Mouse (Mus musculus) right cerebral cortex, postnatal 4 days (tissue): ENCODE results near the gene Slc52a3.
A peak's percentile ranks its signal among the peaks of the same experiment; 100 is the strongest.

ENCODE experiments used
- DNase-seq: peaks from one replicate; pipeline ENCODE4 v3.0.0-alpha.2; 2022

Slc52a3 gene

GRCm38 (mm10) chr2:151999669-152000290 lies 3.5 kb downstream of the Slc52a3 start:
- no peak for DNase-seq

GRCm38 (mm10) chr2:152000291-152000679 lies 4.0 kb downstream of the Slc52a3 start:
- no peak for DNase-seq

- DNase-seq, result no peak
These were observed 4.4 kb downstream of the Slc52a3 start for GRCm38 (mm10) chr2:152000735-152001134.

DNA sequence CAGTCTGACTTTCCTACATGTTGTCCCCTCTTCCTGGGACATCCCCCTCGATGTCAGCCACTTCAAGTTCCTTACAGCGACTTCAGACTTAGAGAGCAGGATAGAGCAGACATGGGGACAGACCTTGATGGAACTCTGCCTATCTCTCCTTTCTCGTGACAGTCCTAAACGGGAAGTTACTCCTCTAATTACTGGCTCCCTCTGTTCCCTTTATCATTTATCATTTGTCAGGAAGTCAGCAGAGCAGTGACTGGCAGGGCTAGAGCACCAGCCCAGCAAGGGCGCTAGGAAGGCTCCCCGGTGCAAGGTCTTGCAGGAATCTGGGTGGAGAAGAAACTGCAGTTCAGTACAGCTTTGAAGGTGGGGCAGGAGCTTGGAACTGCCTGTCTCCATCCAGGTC lies 6.2 kb downstream of the Slc52a3 start:
- no peak for DNase-seq

GRCm38 (mm10) chr2:152007783-152008182 lies 11.5 kb downstream of the Slc52a3 start:
- peak; percentile 52 for DNase-seq

DNA sequence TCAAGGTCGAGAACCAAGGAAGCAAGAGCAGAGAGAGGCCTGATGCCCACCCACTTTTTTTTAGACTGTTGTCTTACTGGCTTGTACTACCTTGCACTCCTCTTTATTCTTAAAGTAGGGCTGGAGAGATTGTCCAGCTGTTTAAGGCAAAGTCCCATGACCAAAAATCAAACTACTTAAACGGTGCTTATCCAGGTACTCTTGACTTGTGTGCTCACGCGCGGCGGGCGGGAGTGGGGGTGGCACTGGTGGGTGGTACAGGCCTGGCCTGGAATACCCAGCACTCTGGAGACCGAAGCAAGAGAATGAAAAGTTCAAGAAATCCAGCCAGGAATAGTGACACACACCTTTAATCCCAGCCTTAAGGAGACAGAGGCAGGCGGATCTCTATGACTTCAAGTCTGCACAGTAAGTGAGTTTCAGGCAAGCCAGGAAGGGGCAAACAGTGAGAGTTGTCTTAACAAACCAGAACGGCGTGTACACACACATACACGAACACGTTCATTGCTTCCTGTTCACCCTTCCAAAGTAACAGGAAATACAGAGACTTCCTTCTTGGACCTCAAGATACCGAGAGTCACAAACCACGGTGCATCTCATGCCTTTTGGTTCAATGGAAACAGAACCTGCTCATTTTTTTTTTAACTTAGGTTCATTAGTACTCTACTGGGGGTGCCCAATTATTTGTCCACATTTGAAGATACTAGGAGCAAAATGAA lies 12.9 kb downstream of the Slc52a3 start:
- DNase-seq, result no peak

- DNase-seq, result no peak
These were observed 13.9 kb downstream of the Slc52a3 start for GRCm38 (mm10) chr2:152010251-152010650.

DNA sequence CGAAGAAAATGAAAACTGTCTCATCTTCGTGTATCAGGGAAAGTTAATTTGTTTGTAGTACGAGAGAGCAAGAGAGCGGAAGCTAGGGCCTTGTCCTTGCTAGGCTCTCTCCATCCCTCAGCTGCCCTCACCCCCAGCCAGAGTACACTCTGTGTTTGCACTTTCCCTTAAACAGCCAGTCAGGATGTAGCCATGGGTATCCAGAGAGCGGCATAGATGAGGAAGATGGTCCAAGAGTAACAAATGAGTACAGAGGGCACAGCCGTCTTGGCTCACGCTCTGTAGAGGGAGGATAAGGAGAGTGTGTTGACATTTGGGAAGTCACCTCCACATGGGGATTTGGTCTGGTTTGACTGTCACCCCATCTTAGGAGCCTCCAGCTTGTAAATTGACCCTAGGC lies 14.3 kb downstream of the Slc52a3 start:
- no peak for DNase-seq

DNA sequence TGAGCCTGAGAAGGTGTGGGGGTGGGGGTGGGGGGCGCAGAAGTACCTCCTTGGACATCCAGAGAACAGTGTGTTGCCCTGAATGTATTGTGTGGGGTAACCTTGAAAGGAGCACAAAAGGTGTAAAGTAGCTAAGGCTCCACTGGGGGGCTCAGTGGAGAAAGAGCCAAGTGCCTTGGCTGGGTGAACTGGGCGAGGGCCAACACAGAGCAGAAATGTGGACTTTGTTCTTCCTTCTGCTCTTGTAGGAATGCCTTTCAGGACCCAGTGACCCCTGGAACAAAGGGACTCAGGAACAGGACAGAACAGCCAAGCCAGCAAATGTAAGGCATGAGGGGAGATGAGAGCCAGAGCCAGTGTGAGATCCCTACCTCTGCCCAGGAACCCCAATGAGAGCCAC lies 15.4 kb downstream of the Slc52a3 start:
- DNase-seq, result no peak

GRCm38 (mm10) chr2:152012222-152012621 lies 15.9 kb downstream of the Slc52a3 start:
- DNase-seq, result no peak

DNA sequence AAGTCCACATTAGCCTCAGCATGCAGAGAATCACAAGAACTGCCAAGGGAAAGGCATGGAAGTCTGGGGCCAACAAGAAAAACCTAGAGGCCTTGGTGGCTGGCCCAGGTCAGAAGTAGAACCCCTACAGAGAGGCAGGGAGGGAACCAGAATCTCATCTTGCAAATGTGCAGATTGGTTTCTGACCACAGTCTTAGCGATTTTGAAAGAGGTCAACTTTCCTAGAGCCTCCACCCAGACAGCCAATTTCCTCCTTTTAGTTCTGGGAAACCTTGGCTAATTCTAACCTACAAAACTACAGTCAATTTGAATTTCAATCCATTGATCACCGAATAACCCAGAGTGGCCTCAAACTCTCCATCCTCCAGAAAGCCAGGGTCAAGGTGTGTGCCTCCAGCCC lies 16.4 kb downstream of the Slc52a3 start:
- no peak for DNase-seq

- no peak for DNase-seq
These were observed 19.7 kb downstream of the Slc52a3 start for GRCm38 (mm10) chr2:152015997-152016396.

DNA sequence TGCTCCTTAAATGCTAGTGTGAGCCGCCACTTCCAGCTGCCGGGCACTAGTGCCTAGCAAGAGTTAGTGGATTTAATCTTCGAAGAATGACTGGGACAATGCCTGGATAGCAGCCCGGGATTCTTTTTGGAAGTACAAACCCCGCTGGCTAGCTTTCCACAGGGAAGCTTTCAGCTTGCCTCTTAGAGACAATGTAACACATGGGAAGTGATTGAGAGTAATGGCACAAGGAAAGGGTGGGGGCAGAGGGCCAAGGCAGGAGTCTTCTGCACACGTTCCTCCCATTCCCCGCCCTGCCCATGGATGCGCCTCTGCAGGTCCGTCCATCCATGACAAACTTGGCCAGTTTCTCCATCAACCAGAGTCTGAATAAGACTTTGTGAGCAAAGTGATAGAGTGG lies 20.4 kb downstream of the Slc52a3 start:
- no peak for DNase-seq

DNA sequence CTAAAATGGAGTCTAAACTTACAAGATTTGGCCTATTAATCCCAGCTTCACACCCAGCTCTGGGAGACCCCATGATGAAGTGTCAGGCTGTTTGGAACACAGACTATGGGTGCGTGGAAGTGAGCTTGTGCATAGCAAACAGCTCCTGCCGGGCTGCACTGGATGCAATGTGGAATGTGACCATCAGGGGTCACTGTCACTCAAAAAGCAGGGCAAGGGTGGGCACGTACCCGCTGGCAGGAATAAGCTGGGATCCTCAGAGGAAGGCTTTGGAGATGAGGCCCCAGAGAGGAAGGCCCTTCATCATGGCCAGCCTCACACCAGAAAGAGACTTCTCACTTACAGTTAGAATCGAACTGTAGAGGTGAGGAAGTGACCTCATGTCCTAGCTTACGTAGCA lies 23.9 kb downstream of the Slc52a3 start:
- DNase-seq, result peak; percentile 71

GRCm38 (mm10) chr2:152022022-152022421 lies 25.7 kb downstream of the Slc52a3 start:
- DNase-seq, result no peak

DNA sequence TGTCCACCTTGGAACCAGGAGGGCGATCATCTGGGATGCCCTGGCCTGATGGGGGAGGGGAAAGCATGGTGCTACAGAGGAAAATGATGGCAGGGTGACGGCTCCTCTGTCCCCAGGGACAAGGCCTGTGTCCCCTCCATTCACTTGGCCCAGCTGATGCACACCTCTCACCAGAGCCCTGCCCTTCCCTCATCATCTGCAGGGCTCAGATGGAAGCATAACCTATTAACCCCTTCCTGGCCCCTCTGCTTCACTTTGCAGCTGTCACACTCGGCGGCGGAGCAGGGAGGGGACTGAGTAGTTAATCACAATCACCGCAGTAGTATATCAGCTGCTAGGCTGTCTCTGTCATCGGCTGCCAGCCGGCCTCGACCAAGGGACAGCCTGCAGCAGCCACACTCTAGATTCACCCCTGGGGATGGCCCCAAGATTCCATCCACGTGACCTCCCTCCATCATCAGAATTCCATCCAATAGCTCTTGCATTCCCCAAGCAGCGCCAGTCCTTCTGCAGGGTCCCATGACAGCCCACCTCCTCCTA lies 28.6 kb downstream of the Slc52a3 start:
- DNase-seq, result no peak

DNA sequence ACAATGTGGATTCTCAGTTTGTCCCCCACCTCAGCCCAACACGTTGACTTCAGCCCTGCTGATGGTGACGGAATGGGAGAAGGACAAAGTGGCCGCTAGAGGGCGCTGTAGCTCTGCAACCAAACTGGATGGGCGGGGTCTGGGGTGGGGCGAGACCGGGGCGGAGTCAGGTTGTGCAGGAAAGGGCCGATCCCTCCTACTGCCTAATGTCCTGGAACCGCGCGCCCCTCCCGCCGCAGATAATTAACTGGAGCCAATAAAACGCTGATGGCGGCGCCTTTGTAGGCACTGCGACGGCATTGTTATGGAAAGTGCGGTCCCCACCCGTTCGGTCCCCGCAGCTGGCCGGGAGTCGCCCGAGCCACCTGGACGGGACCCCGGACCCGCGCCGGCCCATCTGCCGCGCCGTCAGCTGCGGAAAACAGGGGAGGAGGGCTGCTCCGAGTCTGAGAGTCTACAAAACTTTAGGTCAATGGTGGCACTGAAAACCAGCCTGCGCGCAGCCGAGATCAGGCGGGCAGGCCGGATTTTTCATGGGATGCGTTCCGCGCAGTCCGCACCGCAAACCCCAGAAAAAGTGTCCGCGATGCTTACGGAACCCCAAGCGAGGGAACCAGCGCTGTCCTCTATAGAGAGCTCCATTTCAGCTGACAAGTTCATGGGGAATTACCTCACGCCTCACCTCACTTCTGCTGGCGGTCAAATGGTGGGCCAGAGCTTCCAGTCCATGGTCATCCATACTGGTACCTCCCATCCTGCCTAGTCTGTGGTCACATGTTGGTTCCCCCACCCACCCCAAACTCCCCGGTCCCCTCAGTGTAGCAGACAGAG lies 33.2 kb downstream of the Slc52a3 start:
- peak; percentile 98 for DNase-seq

DNA sequence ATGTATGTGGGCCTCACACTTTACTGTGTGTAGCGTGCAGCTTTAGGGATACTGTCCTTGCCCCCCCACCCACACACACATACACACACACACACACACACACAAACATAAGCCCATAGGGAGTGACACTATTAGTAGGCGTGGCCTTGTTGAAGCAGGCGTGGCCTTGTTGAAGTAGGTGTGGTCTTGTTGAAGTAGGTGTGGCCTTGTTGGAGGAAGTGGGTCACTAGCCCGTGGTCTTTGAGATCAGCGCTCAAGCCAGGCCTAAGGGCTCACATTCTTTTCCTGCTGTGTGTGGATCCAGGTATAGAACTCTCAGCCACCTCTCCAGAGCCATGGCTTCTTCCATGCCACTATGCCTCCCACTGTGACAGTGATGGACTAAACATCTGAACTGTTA lies 34.7 kb downstream of the Slc52a3 start:
- DNase-seq, result no peak

DNA sequence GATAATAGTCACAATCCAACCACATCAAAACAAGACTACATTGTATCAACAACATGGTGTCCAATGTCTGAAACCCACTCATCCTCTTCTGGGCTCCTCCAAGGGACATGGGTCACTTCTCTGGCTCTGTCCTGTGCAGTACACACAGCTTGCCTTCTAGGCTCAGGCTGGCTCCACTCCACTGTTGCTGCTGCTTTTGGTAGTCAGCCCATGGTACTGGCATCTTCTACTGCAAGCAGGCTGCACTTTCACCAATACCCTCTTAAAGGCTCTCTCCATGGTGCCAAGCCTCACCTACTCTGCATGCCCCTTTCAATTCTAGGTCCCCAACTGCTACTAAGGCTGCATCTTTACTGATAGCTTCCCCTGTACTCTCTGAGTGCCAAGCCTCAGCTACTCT lies 43.8 kb downstream of the Slc52a3 start:
- DNase-seq, result no peak

- DNase-seq, result no peak
These were observed 51.0 kb downstream of the Slc52a3 start for GRCm38 (mm10) chr2:152047116-152048002.

- DNase-seq, result peak; percentile 35
These were observed 52.0 kb downstream of the Slc52a3 start for GRCm38 (mm10) chr2:152048003-152048980.
